Mouse (Mus musculus): ENCODE measurements around the gene Klhl36. TPM values are rescaled to one million over a fixed set of nuclear protein-coding genes. Genes with fewer than 3 reads are reported as not detected.
A peak's percentile ranks its signal among the peaks of the same experiment; 100 is the strongest.

Klhl36 gene
- total RNA-seq, 2 experiments from 2014 or later: 5.4 to 6.0 TPM

DNA sequence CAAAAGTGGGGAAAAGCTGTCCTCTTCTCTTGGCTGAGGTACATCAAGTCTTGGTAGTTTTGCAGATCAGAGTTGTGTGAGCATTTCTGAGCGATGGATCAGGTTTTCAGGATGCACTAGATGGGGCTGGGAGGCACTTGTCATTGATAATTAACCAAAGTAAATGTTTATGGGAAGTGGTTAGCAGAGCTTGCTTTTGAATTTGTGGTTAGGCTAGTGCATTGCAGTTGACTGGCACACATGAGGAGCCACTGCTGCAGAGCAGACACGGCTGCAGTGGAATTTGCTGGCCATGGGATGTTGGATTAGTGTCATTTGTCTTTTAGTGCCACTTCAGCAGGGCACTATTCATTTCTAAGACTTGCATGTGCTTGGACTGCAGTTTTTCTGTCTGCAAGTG lies 52.1 kb downstream of the Klhl36 start:
- intact Hi-C loops (cut with DNase I): no loop called here
- no peak for DNase-seq (ENCODE audit: low spot score in 2 of 2)

GRCm38 (mm10) chr8:119915298-119915697 lies 53.2 kb downstream of the Klhl36 start:
- intact Hi-C loops (cut with DNase I): no loop called here
- no peak for DNase-seq (ENCODE audit: low spot score in 2 of 2)

DNA sequence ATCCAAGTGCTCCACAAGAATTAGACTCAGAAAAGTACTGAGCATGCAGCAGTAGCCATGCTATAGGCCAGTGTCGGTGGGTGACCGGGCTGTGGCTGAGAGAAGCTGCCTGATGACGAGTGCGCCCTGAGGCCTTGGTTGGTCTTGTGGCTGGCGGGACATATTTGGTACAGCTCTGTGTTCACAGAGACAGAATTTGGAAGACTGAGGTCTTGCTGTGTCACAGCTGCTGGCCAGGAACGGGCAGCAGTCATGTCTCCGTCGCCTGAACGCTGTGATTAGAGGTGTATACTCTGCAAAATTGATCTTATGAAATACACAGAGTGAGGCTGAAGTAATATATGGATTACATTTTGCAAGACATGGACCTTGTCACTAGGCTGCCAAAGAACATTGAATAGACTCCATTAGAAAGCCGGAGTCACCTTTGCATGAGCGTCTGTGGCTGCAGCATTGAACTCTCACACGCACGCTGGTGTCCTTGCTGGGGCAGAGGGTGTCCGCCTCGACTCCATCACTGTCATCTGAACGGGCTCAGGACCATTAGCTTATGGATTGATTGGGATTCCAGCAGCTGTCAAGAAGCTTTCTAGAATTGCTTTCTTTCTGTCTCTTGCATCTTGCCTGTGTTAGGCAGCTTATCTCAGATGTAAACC lies 54.3 kb downstream of the Klhl36 start:
- intact Hi-C loops (cut with DNase I): no loop called here
- no peak for DNase-seq (ENCODE audit: low spot score in 2 of 2)

DNA sequence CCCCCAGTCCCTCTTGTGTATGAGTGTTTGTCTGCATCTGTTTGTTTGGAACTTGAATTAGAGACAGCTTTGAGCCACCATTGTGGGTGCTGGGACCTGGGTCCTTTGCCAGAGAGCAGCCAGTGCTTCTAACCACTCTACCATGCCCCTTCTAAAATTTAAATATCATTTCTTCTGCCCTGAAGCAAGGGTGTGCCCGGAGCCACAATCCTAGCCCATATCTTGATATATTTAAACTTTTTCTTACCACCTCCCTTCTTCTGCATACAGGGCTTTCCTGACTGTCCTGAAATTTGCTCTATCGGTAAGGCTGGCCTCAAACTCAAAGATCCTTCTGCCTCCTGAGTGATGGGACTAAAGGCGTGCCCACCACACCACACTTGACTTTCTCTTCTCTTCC lies 55.3 kb downstream of the Klhl36 start:
- no peak for DNase-seq (ENCODE audit: low spot score in 2 of 2)
- intact Hi-C loops (cut with DNase I): no loop called here

DNA sequence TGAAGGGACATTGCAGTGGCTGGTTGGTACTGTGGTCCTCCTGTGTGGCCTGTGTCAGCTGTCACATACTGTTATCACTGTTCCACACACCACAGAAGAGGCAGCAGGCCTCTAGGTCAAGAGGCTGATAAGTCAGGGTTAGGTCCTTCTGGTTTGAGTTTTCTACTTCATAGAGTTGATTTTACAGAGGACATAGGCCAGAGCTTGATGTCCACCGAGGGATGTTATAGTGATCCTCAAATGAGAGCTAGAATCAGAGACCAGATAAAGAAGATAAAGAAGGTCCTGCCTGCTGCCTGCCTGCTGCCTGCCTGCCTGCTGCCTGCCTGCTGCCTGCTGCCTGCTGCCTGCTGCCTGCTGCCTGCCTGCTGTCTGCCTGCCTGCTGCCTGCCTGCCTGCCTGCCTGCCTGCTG lies 56.1 kb downstream of the Klhl36 start:
- intact Hi-C loops (cut with DNase I): no loop called here
- no peak for DNase-seq (ENCODE audit: low spot score in 2 of 2)

DNA sequence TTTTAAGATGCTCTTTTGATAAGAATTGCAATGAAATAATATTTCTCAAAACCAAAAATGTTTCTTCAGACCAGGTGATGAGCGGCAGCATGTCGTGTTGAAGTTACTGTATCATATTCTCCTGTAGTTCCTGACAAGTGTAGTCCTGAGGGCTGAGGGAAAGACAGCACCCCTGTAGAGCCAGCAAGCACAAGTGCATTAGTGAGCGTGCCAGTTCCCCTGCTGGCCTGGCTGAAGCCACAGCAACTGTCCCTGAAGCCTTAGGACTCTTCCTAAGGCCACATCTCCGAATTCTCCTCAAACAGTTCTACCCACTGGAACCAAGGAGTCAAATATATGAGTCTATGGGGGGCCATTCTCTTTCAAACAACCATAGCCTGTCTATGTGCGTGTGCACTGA lies 61.2 kb downstream of the Klhl36 start:
- intact Hi-C loops (cut with DNase I): loop anchor here (10.0 kb wide), 1 partner anchor 238 kb away; no protein-coding TSS in a partner anchor
- DNase-seq (ENCODE audit: low spot score in 2 of 2): no peak

GRCm38 (mm10) chr8:119925428-119925827 lies 63.4 kb downstream of the Klhl36 start:
- DNase-seq (ENCODE audit: low spot score in 2 of 2): peak in 1 of 2 experiments; percentile 70
- intact Hi-C loops (cut with DNase I): loop anchor here (10.0 kb wide), 1 partner anchor 241 kb away; no protein-coding TSS in a partner anchor

GRCm38 (mm10) chr8:119926474-119926873 lies 64.4 kb downstream of the Klhl36 start:
- intact Hi-C loops (cut with DNase I): loop anchor here (2.0 to 10.0 kb wide), 2 partner anchors 148 to 242 kb away; partner anchors contain the start of gene Tldc1
- DNase-seq (ENCODE audit: low spot score in 2 of 2): no peak

Other genes starting within 250 kb of the Klhl36 start
- gene Adad2, start 249.5 kb upstream of the Klhl36 start, total RNA-seq (2021): under 1 TPM; 0.23 to 0.55 TPM
- gene Kcng4, start 226.6 kb upstream of the Klhl36 start, total RNA-seq (2021): 1 to 10 TPM; 3.3 to 4.0 TPM
- 10 to 100 TPM in 1 of 2 experiments, 1 to 10 TPM in 1; 8.6 to 10.8 TPM for gene Wfdc1, start 195.9 kb upstream of the Klhl36 start, total RNA-seq (2021)
- 1 to 10 TPM; 1.9 to 2.1 TPM for gene Atp2c2, start 162.3 kb upstream of the Klhl36 start, total RNA-seq (2021)
- gene Tldc1, start 83.8 kb upstream of the Klhl36 start, total RNA-seq (2021): 10 to 100 TPM; 17.0 to 17.4 TPM
- gene Cotl1, start 21.7 kb upstream of the Klhl36 start, total RNA-seq (2021): 10 to 100 TPM; 57.2 to 62.6 TPM
- gene Usp10, start 48.1 kb downstream of the Klhl36 start, total RNA-seq (2021): 10 to 100 TPM; 84.4 to 84.7 TPM
- 10 to 100 TPM in 1 of 2 experiments, not detected in 1; 18.6 TPM for gene Gm20388, start 48.6 kb downstream of the Klhl36 start, total RNA-seq (2021)
- 1 to 10 TPM; 2.1 to 2.5 TPM for gene Crispld2, start 130.2 kb downstream of the Klhl36 start, total RNA-seq (2021)
- 10 to 100 TPM; 36.5 to 40.0 TPM for gene Zdhhc7, start 239.2 kb downstream of the Klhl36 start, total RNA-seq (2021)